Mouse (Mus musculus) retina, embryonic 14.5 days (tissue): ENCODE measurements around the gene Col4a2.

Source experiments
- DNase-seq: peaks from one replicate; pipeline ENCODE4 v3.0.0-alpha.2; 2015; ENCODE audit warnings: low spot score

Col4a2 gene

GRCm38 (mm10) chr8:11296282-11296943 lies 16.2 kb upstream of the Col4a2 start:
- DNase-seq = no peak

DNA sequence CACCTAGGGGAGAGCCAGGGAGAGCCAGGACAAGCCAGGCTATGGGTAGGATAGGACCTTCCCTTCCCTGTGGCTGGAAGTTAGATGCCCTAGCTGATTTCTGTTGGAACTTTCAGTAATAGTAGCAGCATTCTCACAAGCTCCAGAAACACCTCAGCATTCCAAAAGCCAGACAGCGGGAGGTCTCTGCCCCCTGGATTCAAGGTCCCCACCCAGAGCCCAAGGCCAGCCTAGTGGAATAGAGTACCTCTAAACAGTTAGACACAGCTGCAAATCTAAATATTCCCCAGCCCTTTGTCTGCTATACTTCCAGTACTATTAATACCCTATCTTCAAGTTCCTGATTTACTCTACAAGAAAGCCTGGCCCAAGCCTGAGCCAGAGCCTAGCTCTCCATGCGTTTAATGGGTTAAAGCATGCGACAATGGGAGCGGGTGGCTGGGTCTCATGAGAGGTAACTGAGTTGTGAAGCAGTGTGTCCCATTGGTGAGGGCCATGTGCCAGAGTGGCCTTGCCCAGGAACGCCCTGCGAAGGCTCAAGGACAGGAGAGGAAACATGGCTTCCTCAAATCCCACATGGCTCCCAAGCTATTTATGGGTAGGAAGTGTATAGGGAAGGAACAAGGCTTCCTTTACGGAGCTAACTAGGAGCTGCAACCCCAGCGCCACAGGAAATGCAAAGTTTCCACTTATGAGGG lies 15.3 kb upstream of the Col4a2 start:
- no peak for DNase-seq

DNA sequence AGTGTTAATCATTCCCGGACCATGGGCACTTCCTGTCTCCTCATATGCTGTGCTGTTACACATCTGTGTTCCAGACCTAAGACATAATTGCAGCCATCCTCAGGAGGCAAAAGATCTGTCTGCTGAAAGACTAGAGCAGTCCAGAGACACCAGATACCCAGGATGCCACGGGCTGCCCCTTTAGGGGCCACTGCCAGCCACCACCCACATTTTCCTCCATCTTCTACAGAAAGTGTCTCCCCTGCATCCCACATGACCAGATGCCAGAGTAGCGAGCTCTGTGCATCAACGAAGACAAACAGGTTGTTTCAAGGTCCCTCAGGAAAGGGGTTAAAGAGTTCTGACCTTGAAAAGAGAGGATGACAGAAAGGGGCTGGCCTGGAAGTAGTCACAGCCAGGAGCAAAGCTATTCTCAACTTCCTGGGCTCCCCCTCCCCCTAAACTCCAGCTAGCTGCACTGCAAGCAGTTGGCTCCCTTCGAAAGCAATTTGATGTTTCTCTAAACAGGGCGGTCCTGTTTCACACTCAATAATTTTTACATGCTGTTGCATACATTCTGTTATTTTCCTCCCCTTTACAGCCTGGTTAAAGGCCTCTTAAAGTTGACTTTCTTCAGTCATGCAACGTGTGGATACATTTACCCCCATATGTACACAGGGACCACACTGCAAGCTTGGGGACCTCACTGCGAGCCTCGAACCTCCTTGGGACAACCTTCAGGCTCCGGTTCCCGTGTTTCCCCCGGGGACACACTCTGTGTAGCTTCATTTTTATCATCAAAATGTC lies 13.9 kb upstream of the Col4a2 start:
- no peak for DNase-seq

- no peak for DNase-seq
Measured at GRCm38 (mm10) chr8:11299317-11299602, 13.3 kb upstream of the Col4a2 start.

DNA sequence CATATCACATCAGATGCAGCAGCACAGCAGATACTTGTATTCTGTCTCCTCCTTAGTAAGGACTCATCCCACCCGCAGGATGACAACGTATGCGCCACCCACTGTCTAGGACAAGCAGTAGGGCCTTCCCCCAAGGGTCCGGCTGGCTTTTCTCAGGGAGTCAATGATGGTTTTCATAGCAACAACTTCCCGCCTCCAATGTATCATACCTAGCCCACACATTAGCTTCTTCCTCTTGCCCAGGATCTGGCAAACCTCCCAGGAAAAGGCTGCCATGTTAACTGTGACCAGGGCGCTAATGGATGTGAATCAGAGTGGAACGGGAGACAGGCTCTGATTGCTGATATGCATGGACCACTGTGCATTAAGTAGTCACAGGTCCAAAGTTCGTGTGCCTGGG lies 12.2 kb upstream of the Col4a2 start:
- no peak for DNase-seq

DNA sequence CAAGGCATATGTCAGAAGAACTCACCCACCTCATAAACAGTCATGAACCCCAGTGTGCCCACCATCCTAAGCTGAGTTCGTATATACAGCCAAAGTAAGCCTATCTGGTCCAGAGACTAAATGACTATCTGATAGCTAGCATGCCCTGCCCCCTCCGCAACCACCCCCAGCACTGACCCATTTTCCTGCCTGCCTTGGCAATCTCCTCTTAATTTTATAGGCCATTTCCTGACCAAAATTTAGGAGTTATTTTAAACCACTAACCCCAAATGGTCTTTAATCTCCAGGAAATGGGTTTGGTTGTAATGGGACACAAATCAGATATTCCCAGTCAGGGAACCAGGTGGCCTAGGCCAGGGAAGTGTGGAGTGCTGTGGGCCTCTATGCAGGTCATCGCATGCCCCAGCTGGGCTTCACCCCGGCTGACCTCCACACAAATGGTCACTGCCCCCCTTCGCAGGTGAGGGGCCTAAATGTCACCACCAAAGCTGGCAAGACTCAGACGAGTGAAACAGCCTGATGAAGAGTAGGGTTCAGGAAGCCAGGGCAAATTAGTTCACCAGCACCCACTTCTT lies 8.5 kb upstream of the Col4a2 start:
- no peak for DNase-seq

DNA sequence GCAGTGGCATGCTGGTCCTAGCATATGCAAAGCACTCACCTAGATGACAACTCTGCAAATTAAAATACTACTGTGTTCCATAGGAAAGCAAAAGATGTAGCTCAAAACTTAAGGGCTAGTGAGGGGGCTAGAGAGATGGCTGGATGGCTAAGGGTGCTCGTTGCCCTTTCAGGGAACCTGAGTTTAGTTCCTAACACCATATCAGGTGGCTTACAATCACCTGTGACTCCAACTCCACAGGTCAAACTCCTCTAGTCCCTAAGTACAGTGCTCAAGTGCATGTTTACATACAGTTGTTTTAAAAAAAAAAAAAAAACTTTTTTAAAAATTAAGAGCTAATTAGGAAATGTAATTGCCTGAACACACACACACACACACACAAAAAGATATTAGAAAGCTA lies 7.1 kb upstream of the Col4a2 start:
- no peak for DNase-seq

GRCm38 (mm10) chr8:11307451-11307850 lies 5.2 kb upstream of the Col4a2 start:
- no peak for DNase-seq

- DNase-seq = peak; percentile 72
Measured at GRCm38 (mm10) chr8:11308570-11308998, 4.0 kb upstream of the Col4a2 start.

- no peak for DNase-seq
Measured at GRCm38 (mm10) chr8:11309226-11309625, 3.4 kb upstream of the Col4a2 start.

DNA sequence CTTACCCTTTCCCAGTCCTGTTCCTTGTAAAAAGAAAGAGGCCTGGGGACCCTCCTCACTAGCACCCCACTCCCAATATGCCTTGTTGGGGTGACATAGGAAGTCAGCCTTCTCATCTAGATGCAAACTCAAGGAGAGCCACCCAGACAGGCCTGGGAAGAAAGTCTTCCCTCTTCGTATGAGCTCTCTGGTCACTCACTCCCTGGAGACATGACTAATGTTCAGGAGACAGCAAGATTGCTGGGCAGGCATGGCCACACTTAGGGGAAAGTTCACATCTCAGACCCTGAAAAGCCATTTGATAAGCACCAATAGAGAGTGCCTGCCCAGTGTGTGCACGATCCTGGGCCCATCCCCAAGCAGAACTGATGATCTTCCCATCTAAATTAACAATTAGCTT lies 2.6 kb upstream of the Col4a2 start:
- DNase-seq = no peak

GRCm38 (mm10) chr8:11311681-11312348 lies 790 bp upstream of the Col4a2 start:
- peak; percentile 48 for DNase-seq

GRCm38 (mm10) chr8:11313176-11314111 lies 839 bp downstream of the Col4a2 start:
- peak; percentile 40 for DNase-seq

- no peak for DNase-seq
Measured at GRCm38 (mm10) chr8:11314613-11315012, 2.0 kb downstream of the Col4a2 start.

- no peak for DNase-seq
Measured at GRCm38 (mm10) chr8:11315179-11315943, 2.8 kb downstream of the Col4a2 start.

DNA sequence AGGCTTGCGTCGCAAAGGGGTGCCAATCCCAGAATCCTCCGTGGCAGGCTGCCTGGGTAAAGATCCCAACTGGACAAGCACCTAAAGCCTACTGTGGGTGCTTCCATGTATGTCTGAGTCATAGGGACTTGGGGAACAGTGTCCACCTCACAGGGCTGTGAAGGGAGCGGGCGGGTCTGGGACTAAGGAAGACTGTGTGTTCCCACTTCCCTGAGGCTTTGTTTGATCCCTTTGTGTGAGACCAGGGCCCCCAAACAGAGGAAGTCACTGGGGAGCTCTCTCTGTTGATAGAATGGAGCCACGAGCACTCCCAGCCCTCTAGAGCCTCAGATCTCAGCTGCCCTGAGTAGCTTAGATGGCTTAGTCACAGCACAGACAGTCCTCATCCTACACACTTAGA lies 3.5 kb downstream of the Col4a2 start:
- no peak for DNase-seq

GRCm38 (mm10) chr8:11319405-11319804 lies 6.8 kb downstream of the Col4a2 start:
- DNase-seq = no peak

DNA sequence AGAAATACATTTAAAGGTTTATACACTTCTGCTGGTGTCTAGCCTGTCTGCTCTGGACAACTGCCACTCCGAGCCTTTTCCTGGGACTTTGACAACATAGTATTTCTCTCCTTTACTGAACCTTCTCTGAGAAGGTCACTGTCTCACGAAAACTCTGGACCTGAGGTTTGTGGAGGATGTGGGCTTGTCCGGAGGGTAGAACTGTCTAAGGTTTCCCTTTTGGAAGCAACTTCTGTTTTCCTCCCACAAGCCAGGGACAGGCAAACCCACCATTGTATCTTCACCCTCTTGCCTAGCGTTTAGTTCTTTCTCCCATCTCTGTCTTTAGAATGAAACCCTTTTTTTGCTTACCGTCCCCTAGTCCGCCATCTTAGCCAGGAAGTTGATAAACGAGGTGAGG lies 9.2 kb downstream of the Col4a2 start:
- no peak for DNase-seq

GRCm38 (mm10) chr8:11322724-11323585 lies 10.3 kb downstream of the Col4a2 start:
- DNase-seq = no peak
